Mouse (Mus musculus) hindbrain, embryonic 12.5 days (tissue): ENCODE measurements around the gene Zfp423. TPM values are rescaled to one million over a fixed set of nuclear protein-coding genes. Genes with fewer than 3 reads are reported as not detected.

ENCODE experiments used
- ATAC-seq: fragments of 200-750 bp; cut with Nextera tagmentation; 2 replicates; pipeline ENCODE4 v1.8.0; 2017; ENCODE audit warnings: moderate TSS enrichment; ENCODE audit not compliant: low FRiP score
- H3K27ac ChIP-seq: fragments of 300-500 bp; sonication (generic); 2 replicates; pipeline ENCODE4 v1.5.1; 2016; ENCODE audit warnings: mild to moderate bottlenecking
- H3K27me3 ChIP-seq: fragments of 300-500 bp; sonication (generic); 2 replicates; pipeline ENCODE4 v1.6.1; 2016; ENCODE audit warnings: mild to moderate bottlenecking
- H3K36me3 ChIP-seq: fragments of 300-500 bp; sonication (generic); 2 replicates; pipeline ENCODE4 v1.6.1; 2016; ENCODE audit warnings: mild to moderate bottlenecking
- H3K4me1 ChIP-seq: fragments of 300-500 bp; sonication (generic); 2 replicates; pipeline ENCODE4 v1.6.1; 2016
- H3K4me2 ChIP-seq: fragments of 300-500 bp; sonication (generic); replicated peaks from 2 replicates; pipeline ENCODE4 v1.6.1; 2016; ENCODE audit warnings: mild to moderate bottlenecking
- H3K4me3 ChIP-seq: fragments of 300-500 bp; sonication (generic); 2 replicates; pipeline ENCODE4 v1.5.1; 2016; ENCODE audit warnings: mild to moderate bottlenecking
- H3K9ac ChIP-seq: fragments of 300-500 bp; sonication (generic); 2 replicates; pipeline ENCODE4 v1.6.1; 2016; ENCODE audit warnings: mild to moderate bottlenecking, moderate library complexity
- H3K9me3 ChIP-seq: fragments of 300-500 bp; sonication (generic); replicated peaks from 2 replicates; pipeline ENCODE4 v1.6.1; 2016; ENCODE audit warnings: mild to moderate bottlenecking
- WGBS: fragments of 180-500 bp; shearing (Covaris S2); methylation state at CpG from one replicate; pipeline ENCODE4 v1.1.7; 2016; 5-methylcytosine and 5-hydroxymethylcytosine counted together
- polyA plus RNA-seq: library from polyadenylated mRNA; unstranded; fragments of >200 nt; fragmentation: Nextera tagmentation; extraction: Ambion mirVana; gene quantifications from 2 replicates; pipeline ENCODE4 v1.2.1, GENCODE M21; 2016

Gene Zfp423
- 58.1 and 63.0 TPM in 2 replicates for polyA plus RNA-seq

- peaks cover 68% of the 10 kb centered on the region for H3K4me1 ChIP-seq
- peaks cover 10% of the 10 kb centered on the region for H3K27me3 ChIP-seq
- peak; percentile 2; the same call in 1 of the 2 replicates for ATAC-seq
- 1% methylated on average over 37 of the region's 48 CpGs for WGBS
- peak within 1 kb of the TSS; percentile 93 for H3K4me2 ChIP-seq
- peak within 1 kb of the TSS; percentile 98 for H3K9ac ChIP-seq
- no peaks in the 10 kb centered on the region for H3K36me3 ChIP-seq
- H3K4me3 ChIP-seq, result peak within 1 kb of the TSS; percentile 90
- H3K27ac ChIP-seq, result peak within 1 kb of the TSS; percentile 99
- H3K9me3 ChIP-seq, result no peaks in the 10 kb centered on the region
Observed at GRCm38 (mm10) chr8:87959320-87959920, at the start of gene Zfp423. Gene Zfp423 (minus strand): TSS chr8:87959595.

DNA sequence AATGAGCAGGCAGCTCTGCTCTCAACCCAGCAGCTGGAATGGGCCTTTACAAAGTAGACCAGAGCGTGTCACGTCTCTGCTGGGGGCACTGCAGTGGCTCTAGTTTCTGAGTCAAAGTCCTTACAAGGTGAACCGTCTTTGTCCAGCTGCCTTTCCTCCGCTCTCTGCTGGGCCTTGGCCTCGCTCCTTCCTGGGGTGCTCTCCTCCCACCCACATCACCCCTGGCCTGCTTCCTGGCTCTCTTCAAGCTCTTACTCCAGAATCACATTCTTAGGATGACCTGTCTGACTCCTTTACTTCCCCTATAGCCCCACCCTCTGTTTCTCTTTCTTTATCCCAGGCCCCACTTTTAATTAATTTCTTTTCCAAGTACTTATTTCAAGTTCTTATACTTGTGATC, 47.4 kb upstream of the Zfp423 start:
- no peaks in the 10 kb centered on the region for H3K36me3 ChIP-seq
- H3K4me2 ChIP-seq, result no peak overlapping the region
- no peaks in the 10 kb centered on the region for H3K9me3 ChIP-seq
- no peak for ATAC-seq
- 0 out of 2 replicates have a peak, but pooled peaks cover under 1% of the 10 kb centered on the region for H3K4me1 ChIP-seq
- no peak overlapping the region for H3K9ac ChIP-seq
- H3K27ac ChIP-seq, result no peak overlapping the region
- no peak overlapping the region for H3K4me3 ChIP-seq
- no peaks in the 10 kb centered on the region for H3K27me3 ChIP-seq
- 71% methylated on average over 5 of the region's 5 CpGs for WGBS

GRCm38 (mm10) chr8:87984778-87985177, 25.4 kb upstream of the Zfp423 start:
- Histone ChIP-seq H3K36me3 (no peaks in the 10 kb centered on the region), H3K9me3 (no peaks in the 10 kb centered on the region), H3K9ac (no peak overlapping the region), H3K27ac (no peak overlapping the region), H3K4me1 (0 out of 2 replicates have a peak, but pooled peaks cover 5% of the 10 kb centered on the region), H3K4me3 (no peak overlapping the region), H3K27me3 (no peaks in the 10 kb centered on the region), H3K4me2 (no peak overlapping the region)
- ATAC-seq, result no peak
- WGBS, result 51% methylated on average over 5 of the region's 5 CpGs

DNA sequence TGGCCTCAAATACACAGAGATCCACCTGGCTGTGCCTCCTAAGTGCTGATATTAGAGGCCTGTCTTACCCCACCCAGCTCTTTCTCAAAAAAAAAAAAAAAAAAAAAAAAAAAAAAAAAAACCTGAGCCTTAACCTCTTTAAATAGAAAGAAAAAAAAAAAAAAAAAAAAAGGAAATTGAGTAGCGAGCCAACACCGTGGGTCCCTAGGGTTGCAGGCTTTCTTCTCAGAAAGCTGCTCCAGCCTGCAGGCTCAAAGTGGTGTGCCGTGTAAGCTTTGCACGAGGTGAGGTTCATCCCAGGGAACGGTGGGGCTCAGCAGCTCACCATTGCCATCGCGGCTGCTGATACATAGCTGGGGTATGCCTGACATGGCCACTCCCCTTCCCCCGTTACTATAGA, 24.6 kb upstream of the Zfp423 start:
- Histone ChIP-seq H3K4me3 (no peak overlapping the region), H3K27ac (no peak overlapping the region), H3K4me2 (no peak overlapping the region), H3K9ac (no peak overlapping the region), H3K36me3 (no peaks in the 10 kb centered on the region), H3K4me1 (0 out of 2 replicates have a peak, but pooled peaks cover 5% of the 10 kb centered on the region), H3K9me3 (no peaks in the 10 kb centered on the region), H3K27me3 (no peaks in the 10 kb centered on the region)
- no peak for ATAC-seq
- 46% methylated on average over 8 of the region's 8 CpGs for WGBS

DNA sequence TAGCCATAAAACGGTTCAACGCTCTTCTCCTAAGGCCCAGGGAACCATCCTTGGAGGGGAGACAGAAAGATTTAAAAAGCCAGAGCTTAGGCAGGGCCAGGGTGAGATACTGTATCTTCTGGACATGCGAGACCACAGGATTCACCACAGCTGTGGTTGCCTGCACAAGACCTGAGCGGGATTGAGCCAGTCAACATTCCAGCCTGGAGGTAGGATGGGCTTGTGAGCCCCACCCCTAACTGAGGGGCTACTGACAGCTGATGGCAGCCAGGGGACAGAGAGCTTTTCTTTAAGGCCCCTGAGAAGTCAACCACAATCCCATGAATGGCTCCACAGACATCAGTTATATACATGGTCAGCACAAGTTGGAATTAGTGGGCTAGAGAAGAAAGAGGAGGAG, 23.5 kb upstream of the Zfp423 start:
- no peak for ATAC-seq
- Histone ChIP-seq H3K9ac (no peak overlapping the region), H3K36me3 (no peaks in the 10 kb centered on the region), H3K4me1 (0 out of 2 replicates have a peak, but pooled peaks cover 5% of the 10 kb centered on the region), H3K27ac (no peak overlapping the region), H3K27me3 (no peaks in the 10 kb centered on the region), H3K4me2 (no peak overlapping the region), H3K4me3 (no peak overlapping the region), H3K9me3 (no peaks in the 10 kb centered on the region)
- WGBS, result 92% methylated on average over 4 of the region's 4 CpGs

GRCm38 (mm10) chr8:87975466-87975809, 16.0 kb upstream of the Zfp423 start:
- Histone ChIP-seq H3K9ac (no peak overlapping the region), H3K27ac (no peak overlapping the region), H3K9me3 (no peaks in the 10 kb centered on the region), H3K4me1 (peaks cover 20% of the 10 kb centered on the region), H3K36me3 (no peaks in the 10 kb centered on the region), H3K27me3 (peaks cover 10% of the 10 kb centered on the region; the same call in 1 of the 2 replicates), H3K4me3 (no peak overlapping the region), H3K4me2 (peak overlapping the region; percentile 55; the same call in 1 of the 2 replicates)
- 20% methylated on average over 1 of the region's 1 CpGs for WGBS
- ATAC-seq, result no peak

- Histone ChIP-seq H3K4me1 (peaks cover 20% of the 10 kb centered on the region), H3K27ac (no peak overlapping the region), H3K9me3 (no peaks in the 10 kb centered on the region), H3K4me2 (peak overlapping the region; percentile 55), H3K4me3 (peak overlapping the region; percentile 21), H3K27me3 (peaks cover 10% of the 10 kb centered on the region; the same call in 1 of the 2 replicates), H3K36me3 (no peaks in the 10 kb centered on the region), H3K9ac (peak overlapping the region; percentile 0; the same call in 1 of the 2 replicates)
- ATAC-seq, result no peak
- 3% methylated on average over 24 of the region's 24 CpGs for WGBS
Observed at GRCm38 (mm10) chr8:87974759-87975465, 15.5 kb upstream of the Zfp423 start.

GRCm38 (mm10) chr8:87974122-87974758, 14.8 kb upstream of the Zfp423 start:
- peaks cover 20% of the 10 kb centered on the region for H3K4me1 ChIP-seq
- no peaks in the 10 kb centered on the region for H3K9me3 ChIP-seq
- peaks cover 10% of the 10 kb centered on the region; the same call in 1 of the 2 replicates for H3K27me3 ChIP-seq
- H3K4me2 ChIP-seq, result peak overlapping the region; percentile 55
- ATAC-seq, result no peak
- peak overlapping the region; percentile 21 for H3K4me3 ChIP-seq
- 12% methylated on average over 21 of the region's 21 CpGs for WGBS
- H3K36me3 ChIP-seq, result no peaks in the 10 kb centered on the region
- H3K9ac ChIP-seq, result 0 out of 2 replicates have a peak overlapping the region, but pooled peaks have one; percentile 0
- no peak overlapping the region; the same call in 1 of the 2 replicates for H3K27ac ChIP-seq

GRCm38 (mm10) chr8:87967866-87968620, 8.6 kb upstream of the Zfp423 start:
- Histone ChIP-seq H3K27ac (peak overlapping the region; percentile 62; the same call in 1 of the 2 replicates), H3K36me3 (no peaks in the 10 kb centered on the region), H3K4me3 (no peak overlapping the region), H3K4me1 (peaks cover 28% of the 10 kb centered on the region), H3K9ac (no peak overlapping the region), H3K9me3 (no peaks in the 10 kb centered on the region), H3K4me2 (no peak overlapping the region), H3K27me3 (peaks cover 2% of the 10 kb centered on the region; the same call in 1 of the 2 replicates)
- WGBS, result 27% methylated on average over 8 of the region's 8 CpGs
- ATAC-seq, result no peak

DNA sequence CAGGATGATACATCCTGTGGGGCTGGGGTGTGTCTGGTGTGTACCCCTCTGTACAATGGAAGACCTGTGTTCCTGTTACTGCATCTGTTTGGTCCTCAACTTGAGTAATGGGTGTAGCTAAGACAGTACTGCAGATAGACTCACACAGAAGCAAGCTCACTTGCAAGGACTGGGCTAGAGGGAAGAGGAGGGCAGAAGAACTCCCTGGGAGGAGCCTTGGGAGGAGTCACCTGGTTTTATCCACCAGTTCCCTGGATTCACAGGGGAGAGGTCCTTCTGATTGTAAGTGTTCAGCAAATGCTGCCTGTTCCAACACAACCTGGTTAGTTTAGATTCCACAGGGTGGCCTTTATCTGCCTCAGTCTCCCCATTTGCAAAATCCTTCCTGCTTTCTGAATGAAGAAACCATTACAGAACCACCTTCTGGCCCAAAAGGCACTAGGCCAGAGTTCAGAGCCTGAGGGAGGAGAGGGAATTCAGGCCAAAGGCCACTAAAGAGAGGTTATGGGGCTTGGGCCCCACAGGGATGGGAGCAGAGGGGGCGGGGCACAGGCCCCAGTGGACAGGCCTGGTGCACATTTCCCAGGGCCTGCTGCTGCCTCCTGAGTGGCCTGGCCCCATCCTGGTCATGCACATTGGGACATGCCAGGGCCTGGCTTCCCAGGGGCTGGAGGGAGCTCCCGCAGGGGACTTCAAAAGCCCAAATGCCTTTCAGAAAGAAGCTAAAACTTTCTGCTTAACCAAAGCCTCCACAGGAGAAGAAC, 7.8 kb upstream of the Zfp423 start:
- no peak for ATAC-seq
- Histone ChIP-seq H3K36me3 (no peaks in the 10 kb centered on the region), H3K4me1 (peaks cover 36% of the 10 kb centered on the region), H3K27me3 (peaks cover 5% of the 10 kb centered on the region; the same call in 1 of the 2 replicates), H3K4me3 (no peak overlapping the region), H3K9ac (0 out of 2 replicates have a peak overlapping the region, but pooled peaks have one; percentile 20), H3K4me2 (no peak overlapping the region), H3K27ac (peak overlapping the region; percentile 31; the same call in 1 of the 2 replicates), H3K9me3 (no peaks in the 10 kb centered on the region)
- WGBS, result 18% methylated on average over 2 of the region's 2 CpGs

DNA sequence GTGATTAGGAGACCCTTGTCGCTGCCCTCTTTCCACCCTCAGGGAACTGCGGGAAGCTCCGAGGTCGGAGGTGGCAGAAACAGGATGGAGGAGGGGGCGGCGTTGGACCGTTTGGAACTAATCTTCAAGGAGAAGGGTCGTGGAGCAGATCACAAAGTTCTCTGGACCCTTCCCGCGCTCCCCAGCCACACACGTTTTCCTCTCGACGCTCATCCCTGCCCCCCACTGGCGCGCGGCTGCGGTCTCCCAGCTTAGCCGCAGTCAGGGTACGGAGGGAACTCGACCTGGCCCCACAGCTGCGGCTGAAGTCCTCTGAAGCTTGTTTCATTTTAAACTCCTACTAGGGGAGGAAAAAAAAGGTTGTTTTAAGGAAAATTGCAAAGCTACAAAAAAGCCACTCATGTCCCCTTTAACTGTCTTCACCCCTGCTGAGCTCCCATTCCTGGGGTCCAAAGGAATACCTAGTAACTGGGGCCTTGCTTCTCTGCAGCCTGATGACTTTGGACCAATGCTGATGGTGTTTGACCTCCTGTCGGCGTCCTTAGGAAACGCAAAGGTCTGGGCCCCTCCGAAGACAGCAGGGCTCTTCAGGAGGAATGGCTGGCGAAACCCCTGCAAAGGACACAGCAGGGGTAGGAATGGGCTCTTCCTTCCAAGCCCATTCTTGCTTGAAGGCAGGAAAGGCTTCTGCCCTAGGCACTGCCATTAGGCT, 3.3 kb upstream of the Zfp423 start:
- peak overlapping the region; percentile 93 for H3K4me2 ChIP-seq
- H3K9me3 ChIP-seq, result no peaks in the 10 kb centered on the region
- 2% methylated on average over 26 of the region's 26 CpGs for WGBS
- H3K36me3 ChIP-seq, result no peaks in the 10 kb centered on the region
- no peak overlapping the region for H3K9ac ChIP-seq
- H3K27ac ChIP-seq, result peak overlapping the region; percentile 30; the same call in 1 of the 2 replicates
- peaks cover 10% of the 10 kb centered on the region for H3K27me3 ChIP-seq
- peak overlapping the region; percentile 90 for H3K4me3 ChIP-seq
- peaks cover 51% of the 10 kb centered on the region for H3K4me1 ChIP-seq
- no peak for ATAC-seq
